Mouse (Mus musculus): Measurements from ENCODE around the gene Ppp4r4. TPM values are rescaled to one million over a fixed set of nuclear protein-coding genes. Genes with fewer than 3 reads are reported as not detected.

Gene Ppp4r4
- polyA plus RNA-seq, 1 experiment: 0.99 TPM

- DNase-seq: no peak
- TF ChIP-seq CTCF (conservative IDR thresholded peaks at IDR 0.05; ENCODE audit: insufficient read depth, insufficient read length, low read depth, low read length) (no peak), POLR2A (IDR thresholded peaks at IDR 0.05; ENCODE audit: low read depth, low read length) (no peak)
- H3K27ac ChIP-seq (ENCODE audit: insufficient read depth, low read depth, low read length): no peak overlapping the region
- no peak overlapping the region for H3K4me3 ChIP-seq (ENCODE audit: insufficient read depth, low read depth, low read length)
- 56% methylated on average over 2 of the region's 2 CpGs for WGBS
- H3K36me3 ChIP-seq (ENCODE audit: control insufficient read depth, insufficient read depth, low read length): no peaks in the 10 kb centered on the region
- H3K4me1 ChIP-seq (ENCODE audit: control insufficient read depth, insufficient read depth, low read length): no peaks in the 10 kb centered on the region
- H3K27me3 ChIP-seq (replicated peaks; ENCODE audit: control insufficient read depth, insufficient read depth, low read length): no peaks in the 10 kb centered on the region
These were observed 20.5 kb upstream of the Ppp4r4 start for GRCm38 (mm10) chr12:103511586-103511985.

GRCm38 (mm10) chr12:103513039-103513438 is 19.0 kb upstream of the Ppp4r4 start:
- TF ChIP-seq POLR2A (IDR thresholded peaks at IDR 0.05; ENCODE audit: low read depth, low read length) (no peak), CTCF (conservative IDR thresholded peaks at IDR 0.05; ENCODE audit: insufficient read depth, insufficient read length, low read depth, low read length) (no peak)
- H3K4me3 ChIP-seq (ENCODE audit: insufficient read depth, low read depth, low read length): no peak overlapping the region
- 70% methylated on average over 2 of the region's 2 CpGs for WGBS
- H3K4me1 ChIP-seq (ENCODE audit: control insufficient read depth, insufficient read depth, low read length): no peaks in the 10 kb centered on the region
- no peaks in the 10 kb centered on the region for H3K36me3 ChIP-seq (ENCODE audit: control insufficient read depth, insufficient read depth, low read length)
- no peak for DNase-seq
- no peaks in the 10 kb centered on the region for H3K27me3 ChIP-seq (replicated peaks; ENCODE audit: control insufficient read depth, insufficient read depth, low read length)
- no peak overlapping the region for H3K27ac ChIP-seq (ENCODE audit: insufficient read depth, low read depth, low read length)

- no peak for DNase-seq
- Histone ChIP-seq H3K36me3 (ENCODE audit: control insufficient read depth, insufficient read depth, low read length) (no peaks in the 10 kb centered on the region), H3K4me1 (ENCODE audit: control insufficient read depth, insufficient read depth, low read length) (no peaks in the 10 kb centered on the region), H3K27me3 (replicated peaks; ENCODE audit: control insufficient read depth, insufficient read depth, low read length) (no peaks in the 10 kb centered on the region), H3K27ac (ENCODE audit: insufficient read depth, low read depth, low read length) (no peak overlapping the region), H3K4me3 (ENCODE audit: insufficient read depth, low read depth, low read length) (no peak overlapping the region)
- TF ChIP-seq POLR2A (IDR thresholded peaks at IDR 0.05; ENCODE audit: low read depth, low read length) (no peak), CTCF (conservative IDR thresholded peaks at IDR 0.05; ENCODE audit: insufficient read depth, insufficient read length, low read depth, low read length) (no peak)
- WGBS: 57% methylated on average over 4 of the region's 4 CpGs
These were observed 18.6 kb upstream of the Ppp4r4 start for GRCm38 (mm10) chr12:103513451-103513871.

DNA sequence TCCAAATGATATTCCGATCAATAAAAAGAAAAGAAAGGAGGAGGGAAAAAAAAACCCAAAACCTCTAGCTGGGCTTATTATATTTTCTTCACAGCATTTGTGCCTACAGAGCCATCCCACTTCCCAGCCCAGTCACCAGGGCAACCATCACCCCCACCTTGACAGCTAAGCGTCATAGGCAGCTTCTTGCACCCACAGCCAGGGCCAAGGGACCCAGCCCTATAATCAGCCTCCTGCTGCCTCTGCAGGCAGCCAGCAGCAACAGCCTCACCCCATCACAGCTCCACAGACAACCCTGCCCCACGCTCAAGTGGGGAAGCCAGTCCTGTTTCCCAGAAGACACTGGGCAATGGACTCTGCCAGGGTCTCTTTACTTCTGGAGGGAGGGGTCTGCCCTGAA is 17.7 kb upstream of the Ppp4r4 start:
- WGBS: 79% methylated on average over 3 of the region's 3 CpGs
- Histone ChIP-seq H3K27me3 (replicated peaks; ENCODE audit: control insufficient read depth, insufficient read depth, low read length) (no peaks in the 10 kb centered on the region), H3K4me3 (ENCODE audit: insufficient read depth, low read depth, low read length) (no peak overlapping the region), H3K27ac (ENCODE audit: insufficient read depth, low read depth, low read length) (no peak overlapping the region), H3K36me3 (ENCODE audit: control insufficient read depth, insufficient read depth, low read length) (no peaks in the 10 kb centered on the region), H3K4me1 (ENCODE audit: control insufficient read depth, insufficient read depth, low read length) (no peaks in the 10 kb centered on the region)
- TF ChIP-seq CTCF (conservative IDR thresholded peaks at IDR 0.05; ENCODE audit: insufficient read depth, insufficient read length, low read depth, low read length) (no peak), POLR2A (IDR thresholded peaks at IDR 0.05; ENCODE audit: low read depth, low read length) (no peak)
- DNase-seq: no peak

- Histone ChIP-seq H3K36me3 (ENCODE audit: control insufficient read depth, insufficient read depth, low read length) (no peaks in the 10 kb centered on the region), H3K4me1 (ENCODE audit: control insufficient read depth, insufficient read depth, low read length) (no peaks in the 10 kb centered on the region), H3K27ac (ENCODE audit: insufficient read depth, low read depth, low read length) (no peak overlapping the region), H3K27me3 (replicated peaks; ENCODE audit: control insufficient read depth, insufficient read depth, low read length) (no peaks in the 10 kb centered on the region), H3K4me3 (ENCODE audit: insufficient read depth, low read depth, low read length) (no peak overlapping the region)
- 79% methylated on average over 4 of the region's 4 CpGs for WGBS
- no peak for DNase-seq
- TF ChIP-seq CTCF (conservative IDR thresholded peaks at IDR 0.05; ENCODE audit: insufficient read depth, insufficient read length, low read depth, low read length) (no peak), POLR2A (IDR thresholded peaks at IDR 0.05; ENCODE audit: low read depth, low read length) (no peak)
These were observed 16.4 kb upstream of the Ppp4r4 start for GRCm38 (mm10) chr12:103515638-103516037.

DNA sequence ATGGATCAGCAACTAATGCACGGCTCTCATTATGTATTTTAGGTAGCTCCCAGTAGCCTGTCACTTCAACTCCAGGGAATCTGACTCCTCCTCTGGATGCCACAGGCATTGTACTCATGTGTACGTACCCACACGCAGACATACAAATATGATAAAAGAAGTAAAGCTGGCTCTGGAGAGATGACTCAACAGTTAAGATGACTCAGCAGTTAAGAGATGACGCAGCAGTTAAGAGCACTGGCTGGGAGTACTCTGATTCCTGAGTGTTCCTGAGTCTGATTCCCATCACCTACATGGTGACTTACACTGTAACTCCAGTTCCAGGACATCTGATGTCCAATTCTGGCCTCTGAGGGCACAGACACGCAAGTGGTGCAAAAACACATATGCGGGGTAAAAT is 13.4 kb upstream of the Ppp4r4 start:
- no peak for TF ChIP-seq POLR2A (IDR thresholded peaks at IDR 0.05; ENCODE audit: low read depth, low read length)
- TF ChIP-seq CTCF (conservative IDR thresholded peaks at IDR 0.05; ENCODE audit: insufficient read depth, insufficient read length, low read depth, low read length): no peak
- 89% methylated on average over 6 of the region's 6 CpGs for WGBS
- Histone ChIP-seq H3K27me3 (replicated peaks; ENCODE audit: control insufficient read depth, insufficient read depth, low read length) (no peaks in the 10 kb centered on the region), H3K4me3 (ENCODE audit: insufficient read depth, low read depth, low read length) (no peak overlapping the region), H3K4me1 (ENCODE audit: control insufficient read depth, insufficient read depth, low read length) (no peaks in the 10 kb centered on the region), H3K36me3 (ENCODE audit: control insufficient read depth, insufficient read depth, low read length) (no peaks in the 10 kb centered on the region), H3K27ac (ENCODE audit: insufficient read depth, low read depth, low read length) (no peak overlapping the region)
- no peak for DNase-seq

GRCm38 (mm10) chr12:103530596-103530995 is 1.5 kb upstream of the Ppp4r4 start:
- no peaks in the 10 kb centered on the region for H3K4me1 ChIP-seq (ENCODE audit: control insufficient read depth, insufficient read depth, low read length)
- 67% methylated on average over 2 of the region's 2 CpGs for WGBS

More at GRCm38 (mm10) chr12:103530596-103530995, 1.5 kb upstream of the Ppp4r4 start:
- peak; percentile 36 for DNase-seq
- H3K4me3 ChIP-seq (ENCODE audit: insufficient read depth, low read depth, low read length): no peak overlapping the region
- H3K27ac ChIP-seq (ENCODE audit: insufficient read depth, low read depth, low read length): no peak overlapping the region
- H3K36me3 ChIP-seq (ENCODE audit: control insufficient read depth, insufficient read depth, low read length): no peaks in the 10 kb centered on the region
- TF ChIP-seq POLR2A (IDR thresholded peaks at IDR 0.05; ENCODE audit: low read depth, low read length) (no peak), CTCF (conservative IDR thresholded peaks at IDR 0.05; ENCODE audit: insufficient read depth, insufficient read length, low read depth, low read length) (no peak)
- no peaks in the 10 kb centered on the region for H3K27me3 ChIP-seq (replicated peaks; ENCODE audit: control insufficient read depth, insufficient read depth, low read length)
